Mouse (Mus musculus) cerebellum, adult 11-12 months (tissue): ENCODE data around the gene Erich6.
"Not testable (repeated sequence)": the region's sequence is repeated elsewhere in the genome, so short reads cannot be mapped to it uniquely, and the experiment has no call there.

Experiments used
- DNase-seq: peaks from one replicate; pipeline ENCODE4 v3.0.0; 2022

The Erich6 gene

DNA sequence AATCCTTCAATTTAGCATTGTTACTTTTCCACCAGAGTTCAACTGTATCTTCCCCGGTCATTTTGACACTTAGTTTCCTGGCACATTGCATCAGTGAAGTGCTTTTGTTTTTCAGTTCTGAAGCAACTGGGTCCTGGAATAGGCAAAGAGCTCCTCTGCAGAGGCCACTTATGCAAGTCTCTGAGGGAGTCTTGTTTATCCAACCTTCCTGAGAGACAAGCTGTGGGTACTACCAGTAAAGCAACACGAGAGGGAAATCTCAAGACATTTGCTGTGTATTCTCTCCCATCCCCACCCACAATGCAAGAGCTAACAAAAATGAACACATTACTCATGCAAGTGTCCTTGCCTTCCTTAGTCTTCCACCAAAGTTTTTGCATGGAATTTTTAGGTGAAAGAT lies 5.3 kb downstream of the Erich6 start:
- no peak for DNase-seq

DNA sequence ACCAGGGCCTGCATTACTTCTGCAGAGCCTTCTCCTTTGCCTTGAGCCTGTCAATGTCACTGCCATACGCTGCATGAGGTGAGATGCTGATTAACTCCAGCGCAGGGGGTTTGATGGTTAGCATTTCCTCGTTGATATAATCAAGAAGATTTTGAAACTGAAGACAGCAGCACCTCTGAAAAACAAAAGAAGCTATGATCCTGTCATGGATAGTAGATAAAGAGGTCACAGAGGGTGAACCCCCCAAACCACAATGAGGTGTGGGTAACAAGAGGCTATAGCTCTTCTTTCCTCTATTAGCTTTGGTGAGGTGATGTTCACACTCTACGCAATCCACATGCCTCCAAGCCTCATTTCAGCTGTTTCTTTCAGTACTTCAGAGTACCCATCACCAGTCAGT lies 12.0 kb downstream of the Erich6 start:
- no peak for DNase-seq

DNA sequence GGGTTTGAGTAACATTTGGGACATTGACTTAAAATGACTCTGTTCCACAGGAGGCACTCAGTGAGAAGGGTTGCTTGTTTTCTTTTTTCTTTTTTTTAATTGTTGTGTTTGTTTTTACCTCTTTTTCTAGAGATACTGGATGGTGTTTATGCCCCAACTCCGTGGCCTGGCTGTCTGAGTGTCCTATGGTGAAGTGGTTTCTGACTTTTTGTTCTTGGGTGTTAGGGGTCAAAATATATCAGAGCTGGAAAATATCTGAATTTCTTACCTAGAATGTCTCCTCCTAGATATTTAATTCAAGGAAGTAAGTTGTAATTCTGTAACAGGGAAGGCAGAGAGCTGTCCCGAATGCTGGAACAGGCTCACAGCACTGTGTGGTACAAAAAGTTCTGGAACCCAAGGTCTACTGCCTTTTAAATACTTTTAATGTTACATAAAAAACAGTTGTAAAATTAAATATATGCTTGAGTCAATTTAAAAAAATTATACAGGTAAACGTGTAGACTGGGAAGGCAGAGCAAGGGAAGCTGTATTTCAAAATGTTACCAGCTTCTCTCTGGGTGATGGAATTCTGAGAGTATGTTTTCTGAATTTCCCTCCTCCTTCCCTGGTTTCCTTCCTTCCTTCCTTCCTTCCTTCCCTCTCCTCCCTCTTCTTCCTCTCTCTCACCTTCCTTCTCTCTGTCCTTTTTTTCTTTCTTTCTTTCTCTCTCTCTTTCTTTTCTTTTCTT lies 14.2 kb downstream of the Erich6 start:
- DNase-seq = no peak

DNA sequence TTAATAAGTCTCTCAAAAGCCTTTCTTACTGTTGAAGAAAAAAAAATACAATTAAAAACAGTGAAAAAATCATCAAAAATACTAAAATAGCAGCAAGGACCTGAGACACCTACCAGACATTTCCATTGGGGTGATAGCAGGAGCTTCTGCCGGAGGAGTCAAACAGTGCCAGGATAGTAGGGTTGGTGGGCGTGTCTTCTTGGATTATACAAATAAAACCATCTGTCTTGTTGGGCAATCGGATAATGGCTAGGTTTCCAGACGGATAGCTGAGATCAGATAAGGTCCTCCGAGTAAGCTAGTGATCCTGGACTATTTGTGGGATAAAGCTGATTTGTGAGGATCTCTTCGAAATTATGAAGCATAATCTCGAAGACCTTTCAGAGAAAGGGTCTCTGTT lies 15.9 kb downstream of the Erich6 start:
- DNase-seq = no peak

DNA sequence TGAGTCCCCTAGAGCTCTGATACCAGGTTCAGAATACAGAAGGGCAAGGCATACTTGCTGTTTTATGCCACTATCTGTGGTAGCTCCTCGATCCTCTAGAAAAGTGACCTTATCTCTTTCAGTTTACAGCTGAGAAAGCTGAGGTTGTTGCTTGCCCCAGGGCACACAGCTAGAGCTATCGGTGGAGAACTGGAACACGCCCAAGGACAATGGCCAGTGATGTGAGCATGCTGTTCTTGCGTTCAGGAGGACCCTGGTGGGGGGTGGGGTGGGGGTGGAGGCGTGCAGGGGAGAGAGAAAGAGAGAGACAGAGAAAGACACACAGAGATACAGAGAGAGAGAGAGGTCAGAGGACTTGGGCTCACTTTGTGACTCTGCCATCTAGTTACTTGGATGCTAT lies 27.0 kb downstream of the Erich6 start:
- no peak for DNase-seq

DNA sequence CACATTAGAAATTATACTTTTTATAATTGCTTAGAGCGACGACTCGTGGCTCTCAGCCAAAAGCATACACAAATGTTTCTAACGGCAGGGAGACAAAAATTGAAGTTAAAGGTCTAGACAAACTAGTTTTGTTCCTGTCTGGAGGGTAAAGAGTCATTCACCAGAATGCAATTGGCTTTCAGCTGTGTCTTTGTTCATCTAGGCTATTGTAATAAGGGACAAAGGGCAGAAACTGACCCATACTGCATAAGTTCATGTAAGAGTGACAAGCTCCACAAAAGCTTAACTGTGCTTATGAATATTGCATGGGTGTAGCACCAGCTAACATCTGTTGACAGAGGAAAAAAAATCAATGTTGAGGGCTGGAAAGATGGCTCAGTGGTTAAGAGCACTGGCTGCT lies 28.5 kb downstream of the Erich6 start:
- DNase-seq = no peak

DNA sequence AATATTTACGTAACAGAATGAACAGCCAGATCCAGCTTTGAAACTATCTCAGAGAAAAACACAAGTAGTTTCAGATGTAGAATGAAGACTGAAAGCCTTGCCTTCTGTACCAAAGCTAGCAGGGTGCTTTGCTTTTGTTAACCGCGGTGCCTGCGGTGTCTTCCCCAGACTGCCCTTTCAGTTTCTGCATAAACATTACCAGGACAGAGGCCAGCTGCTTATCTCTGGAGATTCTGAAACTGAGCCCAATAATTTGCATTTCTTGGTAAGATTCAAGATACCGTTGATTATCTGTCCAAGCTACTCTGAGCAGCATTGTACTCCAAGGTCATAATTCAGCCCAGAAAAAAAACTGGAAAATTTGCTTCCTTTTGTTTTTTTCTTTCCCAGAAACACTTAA lies 43.4 kb downstream of the Erich6 start:
- DNase-seq = no peak

DNA sequence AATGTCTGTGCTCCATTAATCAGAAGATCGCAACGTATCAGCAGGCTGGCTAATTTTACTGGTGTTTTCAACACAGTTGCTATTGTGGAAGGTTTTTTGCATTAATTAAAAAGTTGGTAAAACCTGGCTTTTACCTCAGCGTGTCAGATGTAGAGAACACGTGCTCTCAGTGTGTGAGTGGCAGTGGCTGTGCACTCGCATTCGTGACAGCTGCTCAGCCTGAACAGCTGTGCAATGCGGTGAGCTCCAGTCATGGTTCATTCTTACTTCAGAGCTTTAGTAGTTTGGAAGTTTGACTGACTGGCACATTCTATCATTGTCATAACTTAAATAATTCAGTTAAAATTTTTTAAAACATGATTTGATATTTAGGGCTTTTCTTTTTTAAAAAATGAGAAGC lies 44.3 kb downstream of the Erich6 start:
- DNase-seq = not testable (repeated sequence)

DNA sequence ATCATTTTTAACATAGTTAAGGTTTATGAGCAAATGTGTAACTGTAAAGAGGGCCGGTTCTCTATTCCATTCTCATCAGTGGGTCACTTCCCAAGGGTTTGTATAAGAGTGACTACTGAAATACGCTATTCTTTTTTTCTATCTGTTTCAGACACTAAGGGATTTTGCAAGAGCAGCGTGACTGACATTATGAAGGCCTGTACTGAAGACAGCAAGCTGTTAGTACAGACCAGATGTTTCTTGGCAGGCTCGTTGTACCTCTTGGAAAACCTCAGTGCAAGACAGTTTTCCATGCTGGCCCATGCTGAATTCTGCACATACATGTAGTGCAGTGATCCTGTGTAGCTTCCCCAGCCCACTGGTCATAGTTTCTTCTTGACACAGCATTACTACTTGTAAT lies 46.5 kb downstream of the Erich6 start:
- DNase-seq = not testable (repeated sequence)

DNA sequence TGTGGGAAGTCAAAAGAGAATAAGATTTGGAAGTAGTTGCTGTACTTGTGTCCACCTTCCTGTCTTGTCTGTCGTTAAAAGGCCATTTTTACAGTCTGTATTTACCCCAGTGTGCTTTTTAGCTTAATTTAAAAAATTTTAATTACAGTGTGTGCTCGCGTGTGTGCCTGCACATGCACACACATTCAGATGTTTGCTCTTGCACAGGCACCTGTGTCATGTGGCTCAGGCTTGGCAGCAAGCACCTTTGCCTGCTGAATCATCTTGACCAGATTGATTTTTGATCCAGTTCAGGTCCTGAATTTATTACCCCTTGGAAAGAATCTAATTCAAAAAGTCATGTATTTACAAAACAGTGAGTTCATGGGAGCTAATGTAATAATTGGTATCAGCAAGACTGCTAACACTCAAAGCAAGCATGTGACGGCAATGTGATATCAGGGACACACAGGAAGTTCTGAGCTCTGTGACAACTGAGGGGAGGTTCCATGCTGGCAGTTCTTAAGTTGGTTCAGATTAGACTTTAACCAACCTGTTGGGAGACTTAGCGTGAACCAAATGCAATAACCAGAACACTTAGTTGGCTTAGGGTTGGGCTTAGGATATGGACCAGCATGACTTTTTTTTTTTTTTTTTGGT lies 54.1 kb downstream of the Erich6 start:
- no peak for DNase-seq

DNA sequence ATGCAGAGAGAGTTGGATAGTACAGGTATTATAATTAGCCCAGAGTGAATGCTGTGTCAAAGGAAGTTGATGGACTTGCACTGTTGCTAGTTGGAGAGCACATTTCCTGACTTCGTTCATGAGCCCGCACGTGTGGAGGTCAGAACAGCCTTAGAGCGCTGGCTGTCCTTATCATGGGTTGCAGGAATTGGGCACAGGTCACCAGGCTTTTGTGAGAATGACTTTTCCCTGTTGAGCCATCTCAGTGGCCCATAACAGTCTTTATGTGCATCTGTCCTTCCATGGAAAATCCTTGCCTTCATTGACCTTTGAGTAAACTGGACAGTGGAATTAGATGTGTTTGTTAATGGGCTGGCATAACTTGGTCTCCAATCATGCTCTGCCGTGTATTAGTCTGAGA lies 54.7 kb downstream of the Erich6 start:
- DNase-seq = no peak

DNA sequence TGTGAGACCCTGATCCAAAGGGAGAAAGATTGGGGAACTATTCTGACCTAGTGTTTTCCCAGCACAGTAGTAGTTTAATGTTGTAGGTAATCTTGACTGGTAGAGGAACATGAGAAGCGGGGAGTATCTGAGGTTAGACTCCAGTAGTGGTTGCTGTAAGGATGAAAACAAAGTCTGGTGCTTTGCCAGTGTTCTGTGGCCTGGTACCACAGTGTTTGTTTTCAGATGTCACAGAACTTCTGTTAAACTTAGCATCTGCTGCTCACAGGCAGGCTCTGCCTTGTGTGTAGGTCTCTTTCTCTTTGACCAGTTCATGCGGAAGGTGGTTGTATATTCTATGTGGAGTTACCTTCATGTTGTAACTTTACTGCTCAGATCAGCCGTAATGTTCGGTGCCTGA lies 55.5 kb downstream of the Erich6 start:
- DNase-seq = no peak

DNA sequence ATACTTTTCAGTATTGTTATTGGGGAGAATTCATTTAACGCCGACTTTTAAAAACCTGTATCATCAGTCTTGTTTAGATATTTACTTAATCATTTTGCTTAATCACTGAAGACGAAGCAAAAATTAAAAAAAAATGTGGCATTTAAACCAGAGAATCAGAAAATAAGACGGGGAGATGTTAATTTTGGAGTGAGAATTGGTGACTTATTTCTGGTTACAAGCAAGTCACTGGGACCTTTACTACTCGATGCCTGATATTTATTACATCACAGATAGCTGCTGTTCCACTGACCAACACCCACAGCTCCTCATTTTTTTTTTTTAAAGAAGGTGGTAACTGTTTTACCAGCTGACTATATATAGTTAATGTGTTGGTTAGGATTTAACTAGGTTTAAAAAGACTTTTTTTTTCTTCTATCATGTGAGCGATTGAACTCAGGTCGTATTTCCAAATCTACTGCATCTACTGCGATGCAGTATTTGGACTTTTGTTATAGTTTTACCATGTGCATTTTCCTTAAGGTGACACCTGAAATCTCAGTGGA lies 59.4 kb downstream of the Erich6 start:
- no peak for DNase-seq

DNA sequence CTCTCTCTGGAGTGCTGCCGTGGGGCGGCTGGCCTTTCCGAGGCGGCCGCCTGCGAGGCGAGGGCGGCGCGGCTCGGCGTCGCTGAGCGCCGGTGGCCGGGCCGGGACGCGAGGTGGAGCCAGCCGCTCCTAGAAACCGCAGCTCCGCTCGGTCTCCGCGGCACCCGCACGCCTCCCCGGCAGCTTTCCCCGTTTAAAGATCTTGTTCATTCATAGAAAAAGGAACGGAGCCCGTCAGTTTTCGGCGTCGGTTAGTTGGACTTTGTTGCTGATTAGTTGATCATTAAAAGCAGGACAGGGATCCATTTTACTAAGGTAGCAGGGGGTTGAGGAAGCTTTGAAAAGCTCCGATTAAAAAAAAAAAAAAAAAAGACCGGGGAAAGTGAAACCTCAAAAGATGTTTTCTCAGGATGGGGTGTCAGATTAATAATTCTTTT lies 59.9 kb downstream of the Erich6 start:
- no peak for DNase-seq

DNA sequence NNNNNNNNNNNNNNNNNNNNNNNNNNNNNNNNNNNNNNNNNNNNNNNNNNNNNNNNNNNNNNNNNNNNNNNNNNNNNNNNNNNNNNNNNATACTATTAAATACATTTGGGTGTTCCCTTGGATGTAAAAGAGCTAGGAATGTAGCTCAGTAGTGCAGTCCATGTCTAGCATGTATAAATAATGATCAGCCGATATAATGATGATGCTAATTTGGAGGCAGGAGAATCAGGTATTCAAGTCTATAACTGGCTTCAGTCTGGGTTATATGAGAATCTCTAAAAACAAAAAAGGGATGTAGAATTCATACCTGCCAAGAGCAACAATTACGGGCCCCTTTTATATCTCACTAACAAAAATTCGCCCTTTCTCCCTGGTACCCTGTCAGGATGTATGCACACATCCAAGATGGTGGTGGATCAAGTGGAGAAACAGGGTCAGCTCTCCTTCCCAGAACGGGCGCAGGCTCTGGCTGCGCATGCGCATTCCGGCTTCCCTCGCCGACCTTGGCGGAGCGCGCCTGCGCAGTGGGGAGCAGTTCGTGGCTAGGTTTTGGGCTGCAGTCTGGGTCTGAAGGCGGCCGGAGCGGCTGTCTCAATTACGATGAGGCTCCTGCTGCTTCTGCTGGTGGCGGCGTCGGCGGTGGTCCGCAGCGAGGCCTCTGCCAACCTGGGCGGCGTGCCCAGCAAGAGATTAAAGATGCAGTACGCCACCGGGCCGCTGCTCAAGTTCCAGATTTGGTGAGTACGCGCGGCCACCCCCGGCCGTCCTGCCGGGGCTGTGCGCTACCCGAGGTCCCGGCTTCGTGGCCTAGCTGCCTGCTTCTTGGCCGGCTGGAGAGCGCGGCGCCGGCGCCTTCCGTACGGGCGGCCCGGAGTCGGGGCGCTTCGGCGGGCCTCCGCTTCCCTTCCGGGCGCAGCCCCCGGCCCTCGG lies 60.6 kb downstream of the Erich6 start, which contains the start of gene Selenot:
TSS of gene Selenot (plus strand) at position 500 of the 930 bp plus-strand sequence.
- DNase-seq = peak; percentile 98

DNA sequence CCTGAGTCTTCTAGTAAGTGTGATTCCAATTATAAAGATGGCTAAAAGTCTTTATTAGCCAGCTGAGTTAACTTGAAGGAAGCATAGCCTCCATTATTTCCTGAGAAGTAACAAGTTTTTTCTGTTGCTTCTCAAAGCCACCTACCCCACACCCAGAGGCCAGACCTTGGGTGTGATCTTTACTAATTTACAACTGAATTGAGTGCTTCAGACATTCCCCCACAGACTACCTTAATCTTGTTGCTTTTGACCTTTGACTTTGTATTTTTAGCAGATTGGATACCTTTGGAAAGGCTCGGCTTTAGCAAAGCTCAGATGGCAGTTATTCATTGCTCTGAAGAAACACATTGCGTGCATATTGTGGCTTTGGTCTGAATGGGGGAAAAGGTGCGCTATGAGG lies 66.2 kb downstream of the Erich6 start:
- DNase-seq = no peak
